ENCODE assay signal across 15 mouse cellular contexts in the genomic region with DNA sequence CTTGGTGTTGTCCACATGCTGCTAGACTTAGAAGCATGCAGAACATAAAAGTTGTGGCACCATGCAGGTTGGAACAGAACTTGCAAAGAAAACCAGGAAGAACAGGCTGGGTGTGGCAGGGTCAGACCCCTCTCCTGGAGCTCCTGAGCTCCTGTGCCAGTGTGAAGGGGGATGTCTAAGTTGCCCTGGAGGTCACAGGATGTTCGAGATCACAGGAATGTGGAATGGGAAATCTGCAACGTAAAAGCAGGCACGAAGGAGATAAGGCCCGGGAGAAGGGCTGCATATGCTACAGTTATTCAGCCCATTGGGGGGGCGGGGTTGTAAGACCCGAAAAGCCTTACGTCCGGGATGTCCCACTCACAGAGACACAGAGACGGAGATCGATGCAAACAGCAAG.
"Had no signal": no experiment of that assay in that cellular context is flagged by ENCODE, and none has a peak within 500 bp of the region (broad histone marks: within the 10 kb centered on the region; RNA-seq: fewer than 3 reads in every experiment).

No protein-coding gene starts in this region.

- H3K27me3 ChIP-seq: lung, embryonic 15.5 days; midbrain, embryonic 12.5 days; neural tube, embryonic 12.5 days; stomach, embryonic 15.5 days had no signal

- H3K9me3 ChIP-seq: lung, embryonic 15.5 days; midbrain, embryonic 12.5 days; neural tube, embryonic 12.5 days; stomach, embryonic 15.5 days had no signal

- H3K4me1 ChIP-seq: lung, embryonic 15.5 days; midbrain, embryonic 10.5 days; midbrain, embryonic 12.5 days; neural tube, embryonic 12.5 days; stomach, embryonic 15.5 days had no signal

- H3K27ac ChIP-seq: lung, embryonic 15.5 days; midbrain, embryonic 10.5 days; midbrain, embryonic 12.5 days; neural tube, embryonic 12.5 days; stomach, embryonic 15.5 days; stomach, postnatal 0 days had no signal

- H3K4me2 ChIP-seq: lung, embryonic 15.5 days; midbrain, embryonic 12.5 days; neural tube, embryonic 12.5 days; stomach, embryonic 15.5 days had no signal

- DNase-seq: liver, postnatal 0 days; lung, adult 2 months; lung, postnatal 4 days; midbrain, embryonic 14.5 days; right cerebral cortex, postnatal 14 days; thymus, adult 2 months; thymus, postnatal 25 days; thymus, postnatal 4 days had no signal

- ATAC-seq: liver, postnatal 0 days; lung, postnatal 0 days had no signal

- H3K4me3 ChIP-seq: lung, embryonic 15.5 days; midbrain, embryonic 10.5 days; midbrain, embryonic 12.5 days; neural tube, embryonic 12.5 days; stomach, embryonic 15.5 days had no signal

- H3K9ac ChIP-seq: liver, postnatal 0 days; lung, embryonic 15.5 days; midbrain, embryonic 12.5 days; neural tube, embryonic 12.5 days; stomach, embryonic 15.5 days had no signal
